Mouse (Mus musculus): Measurements from ENCODE around the gene Gm2022.
"Not testable (repeated sequence)": the region's sequence is repeated elsewhere in the genome, so short reads cannot be mapped to it uniquely, and the experiment has no call there.

Gene Gm2022

DNA sequence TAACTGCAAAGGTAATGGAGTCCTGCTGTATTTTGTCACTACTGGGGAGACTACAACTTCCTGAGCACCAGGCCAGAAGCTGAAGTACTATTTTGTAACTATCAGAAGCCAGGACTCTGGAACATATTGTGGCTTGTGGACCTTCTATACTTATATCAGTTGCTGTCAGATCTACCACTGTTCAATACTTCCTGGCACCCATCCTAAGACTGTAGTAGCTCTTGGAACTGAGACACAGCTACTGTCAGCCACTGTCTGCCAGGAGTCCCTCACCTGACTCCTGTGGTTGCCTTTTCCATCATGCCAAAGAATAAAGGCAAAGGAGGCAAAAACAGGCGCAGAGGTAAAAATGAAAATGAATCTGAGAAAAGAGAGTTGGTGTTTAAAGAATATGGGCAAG lies at the start of gene Gm2022:
TSS of gene Gm2022 (plus strand) at position 301 of the 400 bp plus-strand sequence.
- not testable (repeated sequence) for DNase-seq

DNA sequence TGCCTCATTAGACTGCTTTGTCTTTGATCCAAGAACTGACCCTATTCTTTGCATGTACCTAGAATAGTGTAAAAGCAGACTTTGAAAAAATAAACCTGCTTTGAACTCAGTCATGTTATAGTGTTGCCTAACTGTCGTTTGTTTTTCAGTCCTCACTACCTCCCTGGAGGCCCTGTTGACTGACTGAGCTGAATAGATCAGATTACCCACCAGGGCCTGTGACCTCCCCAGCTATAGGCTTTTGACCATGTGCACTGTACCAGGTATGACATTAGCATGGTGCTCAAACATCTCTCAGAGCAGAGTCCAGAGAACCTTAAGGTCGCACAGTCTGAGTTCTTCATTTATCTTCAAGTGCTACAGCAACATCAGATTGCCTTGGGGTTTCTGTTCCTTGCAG lies 44.5 kb upstream of the Gm2022 start:
- not testable (repeated sequence) for DNase-seq

DNA sequence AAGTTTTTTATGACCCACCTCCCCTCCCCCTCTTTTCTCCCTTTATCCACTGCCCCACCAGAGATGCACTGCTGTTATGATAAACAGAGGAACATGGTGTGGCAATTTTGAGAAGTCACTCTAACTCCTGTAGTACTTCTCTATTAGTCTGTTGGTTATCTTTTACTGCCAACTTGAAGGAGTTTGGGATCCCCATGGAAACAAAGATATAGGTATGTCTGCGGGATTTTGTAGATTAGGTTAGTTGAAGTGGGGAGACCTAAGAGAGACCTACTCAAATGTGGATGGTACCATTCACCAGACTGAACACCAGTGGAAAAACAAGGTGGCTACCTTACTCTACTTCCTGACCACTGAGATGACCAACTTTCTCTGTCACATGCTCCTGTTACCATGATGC lies 39.1 kb upstream of the Gm2022 start:
- DNase-seq: not testable (repeated sequence)

GRCm38 (mm10) chr12:87861740-87862692 lies 33.2 kb upstream of the Gm2022 start:
- DNase-seq: peak; percentile 9

GRCm38 (mm10) chr12:87863638-87864037 lies 31.5 kb upstream of the Gm2022 start:
- DNase-seq: not testable (repeated sequence)

DNA sequence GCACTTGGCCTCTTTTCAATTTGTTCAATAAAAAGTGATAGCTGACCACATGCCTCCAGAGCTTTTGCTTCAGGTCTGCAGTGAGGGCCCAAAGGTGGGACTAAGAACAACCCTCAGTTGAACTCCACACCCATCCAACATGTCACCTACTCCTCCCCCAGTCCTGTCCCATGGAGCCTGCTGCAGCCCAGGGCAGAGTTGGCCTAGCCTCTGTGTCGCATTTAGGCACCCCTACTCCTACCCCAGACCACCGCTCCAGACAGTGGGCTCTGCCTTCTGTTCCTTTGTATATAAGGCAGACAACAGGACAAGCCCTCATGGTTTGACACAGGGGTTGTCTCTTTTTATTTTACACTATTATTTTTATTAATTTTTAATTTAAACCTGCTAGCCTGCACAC lies 31.1 kb upstream of the Gm2022 start:
- not testable (repeated sequence) for DNase-seq

DNA sequence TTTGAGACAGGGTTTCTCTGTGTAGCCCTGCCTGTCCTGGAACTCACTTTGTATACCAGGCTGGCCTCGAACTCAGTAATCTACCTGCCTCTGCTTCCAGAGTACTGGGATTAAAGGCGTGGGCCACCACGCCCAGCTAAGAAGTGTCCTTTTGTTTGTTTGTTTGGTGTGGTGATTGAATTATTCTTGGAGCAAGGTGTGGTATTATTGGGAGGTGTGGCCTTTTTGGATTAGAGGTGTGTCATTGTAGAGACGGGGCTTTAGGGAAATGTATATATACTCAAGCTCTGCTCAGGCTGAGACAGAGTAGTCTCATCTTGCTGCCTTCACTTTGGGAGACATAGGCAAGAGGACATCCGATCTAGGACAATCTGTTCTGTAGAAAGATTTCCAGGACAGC lies 21.4 kb upstream of the Gm2022 start, which contains the start of gene Gm2016:
TSS of gene Gm2016 (plus strand) at position 301 of the 400 bp plus-strand sequence.
- DNase-seq: not testable (repeated sequence)

- DNase-seq: not testable (repeated sequence)
Measured at GRCm38 (mm10) chr12:87919721-87920120, 24.6 kb downstream of the Gm2022 start, which contains the start of gene Gm2035. Gene Gm2035, minus strand, starts transcription at chr12:87919857.
